Mouse (Mus musculus): Measurements from ENCODE around the gene Rora. TPM values are rescaled to one million over a fixed set of nuclear protein-coding genes. Genes with fewer than 3 reads are reported as not detected.
A peak's percentile ranks its signal among the peaks of the same experiment; 100 is the strongest.

Rora gene
- polyA plus RNA-seq, 1 experiment from 2014 or later = 23.1 TPM

GRCm38 (mm10) chr9:69288586-69288985, 635.0 kb downstream of the Rora start:
- Histone ChIP-seq H3K4me3 (ENCODE audit: low read depth, low read length) (no peak overlapping the region), H3K4me2 (ENCODE audit: low read depth, low read length) (peak overlapping the region; percentile 81), H3K4me1 (ENCODE audit: insufficient read depth) (0 out of 2 replicates have a peak, but pooled peaks cover 7% of the 10 kb centered on the region), H3K9me3 (ENCODE audit: low read length) (no peaks in the 10 kb centered on the region), H3K36me3 (replicated peaks; ENCODE audit: insufficient read depth, low read length) (no peaks in the 10 kb centered on the region), H3K9ac (replicated peaks) (no peak overlapping the region; the same call in 1 of the 2 replicates), H3K27ac (ENCODE audit: low read depth) (peak overlapping the region; percentile 91), H3K27me3 (ENCODE audit: insufficient read depth, low read length) (peaks cover 22% of the 10 kb centered on the region)
- ATAC-seq (no peak), DNase-seq (no peak)
- 51% methylated on average over 5 of the region's 5 CpGs for WGBS (ENCODE audit: insufficient replicate concordance)
- TF ChIP-seq EP300 (IDR thresholded peaks at IDR 0.05; ENCODE audit: low read depth) (no peak), CTCF (IDR thresholded peaks at IDR 0.05; ENCODE audit: low read depth) (no peak)

DNA sequence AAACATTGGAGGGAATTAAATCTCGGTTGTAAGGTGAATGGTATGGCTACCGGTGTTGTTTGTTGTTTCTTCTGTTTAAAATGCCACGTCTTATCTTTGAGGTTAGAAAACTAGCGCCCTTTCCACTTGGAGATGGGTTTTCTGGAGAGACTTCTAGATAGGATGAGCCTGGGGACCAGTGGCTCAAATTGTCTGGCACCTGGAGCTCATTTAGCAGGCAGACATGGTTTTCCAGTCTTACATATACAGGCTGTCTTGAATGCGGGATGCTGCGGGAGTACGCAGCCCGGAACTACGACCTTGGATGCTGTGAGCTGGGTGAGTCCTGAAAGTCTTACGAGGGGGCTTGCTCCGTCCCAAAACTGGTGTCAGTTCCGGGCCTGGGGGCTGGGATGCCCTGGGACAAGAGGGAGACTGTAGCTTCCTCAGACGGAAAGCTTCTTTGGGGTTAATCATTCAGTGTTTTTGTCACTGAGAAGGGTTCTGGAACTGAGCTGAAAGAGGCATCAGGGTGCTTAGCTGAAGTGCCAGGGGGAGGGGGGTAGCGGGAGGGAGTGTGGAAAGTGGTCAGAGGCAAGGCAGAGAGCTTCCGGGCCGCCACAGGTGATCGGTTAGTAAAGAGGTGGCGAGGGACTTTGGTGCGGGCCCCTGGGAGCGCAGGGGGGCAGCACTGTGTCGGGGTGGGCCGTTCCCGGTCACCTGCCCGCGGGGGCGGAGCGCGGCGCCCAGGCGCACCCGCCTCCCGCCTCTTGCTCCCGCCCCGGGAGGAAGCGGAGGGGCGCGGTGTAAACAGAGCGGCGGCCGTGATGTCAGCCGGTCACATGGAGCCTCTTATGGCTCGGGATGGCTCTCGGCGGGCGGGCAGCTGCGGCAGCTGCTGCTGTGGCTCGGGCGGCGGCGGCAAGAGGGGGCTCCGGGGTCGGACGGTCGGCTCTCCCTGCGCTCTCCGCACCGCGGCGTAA, 635.8 kb downstream of the Rora start:
- Histone ChIP-seq H3K9ac (replicated peaks) (peak overlapping the region; percentile 83), H3K9me3 (ENCODE audit: low read length) (no peaks in the 10 kb centered on the region), H3K4me1 (ENCODE audit: insufficient read depth) (0 out of 2 replicates have a peak, but pooled peaks cover 7% of the 10 kb centered on the region), H3K27ac (ENCODE audit: low read depth) (peak overlapping the region; percentile 91), H3K36me3 (replicated peaks; ENCODE audit: insufficient read depth, low read length) (no peaks in the 10 kb centered on the region), H3K27me3 (ENCODE audit: insufficient read depth, low read length) (peaks cover 22% of the 10 kb centered on the region), H3K4me2 (ENCODE audit: low read depth, low read length) (peak overlapping the region; percentile 81), H3K4me3 (ENCODE audit: low read depth, low read length) (peak overlapping the region; percentile 78)
- DNase-seq = peak; percentile 84
- 2% methylated on average over 43 of the region's 59 CpGs for WGBS (ENCODE audit: insufficient replicate concordance)
- ATAC-seq = peak; percentile 91
- TF ChIP-seq EP300 (IDR thresholded peaks at IDR 0.05; ENCODE audit: low read depth) = no peak
- TF ChIP-seq CTCF (IDR thresholded peaks at IDR 0.05; ENCODE audit: low read depth) = peak; percentile 23

- no peaks in the 10 kb centered on the region for H3K9me3 ChIP-seq (ENCODE audit: low read length)
- DNase-seq (peak; percentile 46), ATAC-seq (peak; percentile 28)
- WGBS (ENCODE audit: insufficient replicate concordance) = 1% methylated on average over 61 of the region's 73 CpGs
- H3K36me3 ChIP-seq (replicated peaks; ENCODE audit: insufficient read depth, low read length) = no peaks in the 10 kb centered on the region
- 0 out of 2 replicates have a peak, but pooled peaks cover 10% of the 10 kb centered on the region for H3K4me1 ChIP-seq (ENCODE audit: insufficient read depth)
- H3K4me2 ChIP-seq (ENCODE audit: low read depth, low read length) = peak overlapping the region; percentile 81
- H3K27ac ChIP-seq (ENCODE audit: low read depth) = peak overlapping the region; percentile 91
- peaks cover 22% of the 10 kb centered on the region for H3K27me3 ChIP-seq (ENCODE audit: insufficient read depth, low read length)
- H3K9ac ChIP-seq (replicated peaks) = peak overlapping the region; percentile 83
- peak overlapping the region; percentile 78 for H3K4me3 ChIP-seq (ENCODE audit: low read depth, low read length)
- TF ChIP-seq EP300 (IDR thresholded peaks at IDR 0.05; ENCODE audit: low read depth) (no peak), CTCF (IDR thresholded peaks at IDR 0.05; ENCODE audit: low read depth) (no peak)
Observed at GRCm38 (mm10) chr9:69290018-69290880, 636.7 kb downstream of the Rora start.

- 2% methylated on average over 29 of the region's 29 CpGs for WGBS (ENCODE audit: insufficient replicate concordance)
- Histone ChIP-seq H3K4me2 (ENCODE audit: low read depth, low read length) (peak overlapping the region; percentile 81), H3K27me3 (ENCODE audit: insufficient read depth, low read length) (peaks cover 22% of the 10 kb centered on the region), H3K9ac (replicated peaks) (peak overlapping the region; percentile 83), H3K4me1 (ENCODE audit: insufficient read depth) (0 out of 2 replicates have a peak, but pooled peaks cover 10% of the 10 kb centered on the region), H3K27ac (ENCODE audit: low read depth) (peak overlapping the region; percentile 91), H3K36me3 (replicated peaks; ENCODE audit: insufficient read depth, low read length) (no peaks in the 10 kb centered on the region), H3K9me3 (ENCODE audit: low read length) (no peaks in the 10 kb centered on the region), H3K4me3 (ENCODE audit: low read depth, low read length) (peak overlapping the region; percentile 78)
- DNase-seq = peak; percentile 58
- ATAC-seq = peak; percentile 32
- TF ChIP-seq EP300 (IDR thresholded peaks at IDR 0.05; ENCODE audit: low read depth) = no peak
- TF ChIP-seq CTCF (IDR thresholded peaks at IDR 0.05; ENCODE audit: low read depth) = no peak
Observed at GRCm38 (mm10) chr9:69290881-69291450, 637.4 kb downstream of the Rora start.

DNA sequence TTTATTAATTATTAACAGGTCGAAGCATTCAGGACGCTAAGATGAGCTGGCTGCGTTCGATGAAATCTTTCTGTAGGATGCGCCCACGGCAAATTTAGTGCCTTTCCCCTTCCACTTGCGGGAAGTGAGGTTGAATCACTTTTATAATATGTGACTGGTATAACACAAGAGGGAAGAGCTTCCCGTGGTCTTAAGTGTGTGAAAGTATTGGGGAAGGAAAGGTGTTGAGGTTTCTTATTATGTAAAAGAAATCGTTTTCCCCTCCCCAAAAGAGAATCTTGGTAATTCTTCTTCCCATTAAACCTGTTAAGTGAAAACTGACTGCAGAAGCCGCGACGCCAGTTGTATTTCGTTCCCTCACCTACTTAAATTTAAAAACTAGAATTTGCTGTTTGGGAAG, 637.9 kb downstream of the Rora start:
- ATAC-seq (no peak), DNase-seq (no peak)
- H3K4me2 ChIP-seq (ENCODE audit: low read depth, low read length) = peak overlapping the region; percentile 81
- H3K4me1 ChIP-seq (ENCODE audit: insufficient read depth) = 0 out of 2 replicates have a peak, but pooled peaks cover 10% of the 10 kb centered on the region
- H3K36me3 ChIP-seq (replicated peaks; ENCODE audit: insufficient read depth, low read length) = no peaks in the 10 kb centered on the region
- H3K9me3 ChIP-seq (ENCODE audit: low read length) = no peaks in the 10 kb centered on the region
- H3K4me3 ChIP-seq (ENCODE audit: low read depth, low read length) = peak overlapping the region; percentile 78
- 15% methylated on average over 13 of the region's 13 CpGs for WGBS (ENCODE audit: insufficient replicate concordance)
- TF ChIP-seq CTCF (IDR thresholded peaks at IDR 0.05; ENCODE audit: low read depth) (no peak), EP300 (IDR thresholded peaks at IDR 0.05; ENCODE audit: low read depth) (no peak)
- H3K27me3 ChIP-seq (ENCODE audit: insufficient read depth, low read length) = peaks cover 22% of the 10 kb centered on the region
- no peak overlapping the region; the same call in 1 of the 2 replicates for H3K9ac ChIP-seq (replicated peaks)
- 0 out of 2 replicates have a peak overlapping the region, but pooled peaks have one; percentile 1 for H3K27ac ChIP-seq (ENCODE audit: low read depth)
